Mouse (Mus musculus): ENCODE results near the gene Kmt2c. TPM values are rescaled to one million over a fixed set of nuclear protein-coding genes. Genes with fewer than 3 reads are reported as not detected.
"Not testable (repeated sequence)": the region's sequence is repeated elsewhere in the genome, so short reads cannot be mapped to it uniquely, and the experiment has no call there.

Gene Kmt2c
- total RNA-seq, 2 experiments from 2014 or later = 89.2 to 101 TPM

DNA sequence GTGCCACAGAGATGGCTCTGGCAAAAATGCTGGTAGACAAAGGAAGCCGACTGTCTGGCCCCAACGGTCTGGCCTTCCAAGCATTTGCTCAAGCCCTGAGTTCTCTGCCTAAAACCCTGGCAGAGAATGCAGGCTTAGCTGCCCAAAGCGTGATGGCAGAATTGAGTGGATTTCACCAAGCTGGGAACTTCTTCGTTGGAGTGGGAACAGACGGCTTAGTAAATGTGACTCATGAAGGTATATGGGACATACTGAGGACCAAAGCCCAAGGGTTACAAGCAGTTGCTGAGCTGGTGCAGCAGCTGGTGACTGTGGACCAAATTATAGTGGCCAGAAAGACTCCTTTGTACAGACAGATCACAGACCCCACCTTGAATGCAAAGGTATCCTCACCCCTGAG is 19.0 kb upstream of the Kmt2c start:
- DNase-seq = no peak
- intact Hi-C loops (cut with DNase I) = no loop called here

DNA sequence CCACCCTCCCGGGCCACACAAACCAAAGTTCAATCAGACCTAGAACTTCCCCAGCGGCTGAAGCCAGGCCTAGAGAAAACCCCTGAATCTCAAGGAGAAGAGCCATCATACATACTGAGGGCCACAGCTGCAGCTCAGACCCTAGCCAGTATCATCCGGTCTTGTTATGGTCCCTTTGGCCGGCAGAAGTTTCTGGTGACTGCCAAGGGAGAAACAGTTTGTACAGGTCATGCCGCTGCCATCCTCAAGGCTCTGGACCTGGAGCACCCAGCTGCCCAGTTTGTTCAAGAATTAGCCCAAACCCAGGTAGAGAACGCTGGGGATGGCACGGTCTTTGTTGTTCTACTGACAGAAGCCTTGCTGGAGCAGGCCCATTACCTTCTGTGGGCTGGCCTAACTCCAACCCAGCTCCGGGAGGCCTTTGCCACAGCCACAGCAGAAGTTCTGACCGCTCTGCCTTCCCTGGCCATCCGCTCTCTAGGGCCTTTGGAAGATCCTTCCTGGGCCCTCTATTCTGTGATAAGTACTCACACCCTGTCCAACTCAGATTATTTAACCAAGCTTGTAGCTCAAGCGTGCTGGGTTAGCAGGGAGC is 17.8 kb upstream of the Kmt2c start:
- no peak for DNase-seq
- intact Hi-C loops (cut with DNase I) = no loop called here

DNA sequence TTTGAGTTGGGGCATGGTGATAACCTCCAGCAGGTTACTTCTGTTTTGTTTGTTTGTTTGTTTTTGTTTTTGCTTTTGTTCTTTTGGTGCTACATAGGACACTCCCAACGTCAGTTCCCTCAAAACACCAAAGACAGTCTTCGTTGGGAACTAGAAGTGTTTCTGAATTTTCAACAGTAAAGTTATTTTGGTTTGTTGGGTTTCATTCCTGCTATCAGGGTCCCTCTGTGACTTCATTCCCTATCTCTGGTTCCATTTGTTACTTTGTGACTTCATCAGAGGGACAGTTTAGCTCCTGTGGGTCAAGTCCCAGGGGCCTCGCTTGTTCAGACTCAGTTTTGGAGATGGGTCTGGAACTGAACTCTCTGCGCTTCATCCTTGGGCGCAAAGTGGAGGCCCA is 17.2 kb upstream of the Kmt2c start, which contains the start of gene Cct8l1:
Gene Cct8l1 (plus strand): TSS at position 301 of the 400 bp plus-strand sequence.
- DNase-seq = no peak
- intact Hi-C loops (cut with DNase I) = no loop called here

DNA sequence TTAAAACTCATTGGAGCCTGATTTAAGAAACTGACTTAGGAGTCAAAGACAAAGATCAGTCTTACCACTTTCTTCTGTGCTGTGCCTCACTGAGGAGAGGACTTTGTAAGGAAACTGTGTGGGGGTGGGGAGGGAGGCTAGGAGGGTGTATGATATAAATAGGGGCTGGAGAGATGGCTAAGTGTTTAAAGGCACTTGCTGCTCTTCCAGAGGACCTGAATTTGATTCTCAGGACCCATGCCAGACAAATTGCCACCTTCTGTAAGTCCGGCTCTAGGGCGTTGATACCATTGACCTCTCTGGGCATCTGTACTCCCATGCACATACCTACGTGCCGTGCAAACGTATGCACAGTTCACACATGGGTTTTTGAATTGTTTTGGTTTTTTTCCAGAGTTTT is 7.5 kb upstream of the Kmt2c start:
- intact Hi-C loops (cut with DNase I) = no loop called here
- DNase-seq = no peak

DNA sequence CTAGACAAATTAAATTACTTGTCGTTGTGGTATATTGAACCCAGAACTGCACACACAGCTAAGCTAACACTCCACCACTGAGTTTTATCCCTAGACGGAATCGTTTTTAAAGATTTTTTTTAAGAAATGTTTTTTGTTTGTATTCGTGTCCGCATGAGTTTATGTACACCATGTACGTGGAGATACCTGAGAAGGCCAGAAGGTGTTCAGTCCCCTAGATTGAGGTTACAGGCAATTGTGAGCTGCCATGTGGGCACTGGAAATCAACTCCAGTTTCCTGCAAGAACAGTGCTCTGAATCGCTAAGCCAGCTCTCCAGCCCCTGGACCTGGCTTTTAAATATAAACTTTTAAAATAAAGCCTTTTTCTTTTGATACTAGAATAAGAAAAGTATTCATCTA is 2.1 kb upstream of the Kmt2c start:
- no peak for DNase-seq
- intact Hi-C loops (cut with DNase I) = no loop called here

DNA sequence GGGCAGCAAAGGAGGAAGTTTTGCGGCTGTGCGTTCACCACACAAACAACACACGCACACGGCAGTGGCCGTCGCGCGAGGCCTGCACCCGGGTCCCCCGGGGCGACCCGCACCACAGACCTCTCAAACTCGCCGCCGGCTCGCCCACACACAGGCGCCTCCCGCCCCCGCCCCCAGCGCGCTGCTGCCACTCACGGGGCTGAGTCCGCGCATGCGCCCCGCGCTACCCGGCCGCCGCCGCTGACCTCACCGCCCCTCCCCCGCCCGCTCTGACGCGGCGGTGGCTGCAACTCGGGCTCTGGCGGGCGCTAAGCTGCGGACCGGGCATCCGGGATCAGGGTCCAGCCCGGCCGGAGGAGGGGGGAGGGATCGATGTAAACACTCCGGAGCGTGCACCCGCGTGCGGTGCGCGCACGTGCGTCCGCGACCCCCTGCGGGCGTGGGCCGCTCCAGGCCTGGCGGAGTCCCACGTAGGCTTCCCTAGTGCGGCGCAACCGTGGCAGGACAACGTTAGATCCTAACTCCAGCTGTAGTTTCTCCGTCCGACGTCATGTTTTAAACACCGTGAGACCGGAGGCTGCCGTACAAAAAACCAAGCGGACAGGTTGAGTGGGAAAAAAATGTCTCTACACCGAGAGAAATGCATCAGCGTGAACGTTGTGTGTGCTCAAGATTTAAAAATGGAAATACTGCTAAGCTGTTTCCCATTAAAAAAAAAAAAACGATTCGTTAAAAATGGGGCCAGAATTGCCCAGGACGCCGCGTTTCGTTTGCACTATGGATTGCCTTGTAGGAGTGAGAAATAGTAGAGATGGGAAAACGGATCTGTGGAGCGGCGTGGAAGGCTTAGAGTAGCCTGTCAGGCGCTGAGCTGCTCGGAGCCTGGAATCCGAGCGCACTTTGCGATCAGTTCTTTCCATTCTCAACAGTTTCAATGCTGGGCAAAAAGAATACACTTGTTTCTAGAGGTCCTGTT is 1.1 kb upstream of the Kmt2c start:
- DNase-seq = peak; percentile 99
- intact Hi-C loops (cut with DNase I) = loop anchor here (10.0 kb wide), 1 partner anchor 75 kb away; no protein-coding TSS in a partner anchor

DNA sequence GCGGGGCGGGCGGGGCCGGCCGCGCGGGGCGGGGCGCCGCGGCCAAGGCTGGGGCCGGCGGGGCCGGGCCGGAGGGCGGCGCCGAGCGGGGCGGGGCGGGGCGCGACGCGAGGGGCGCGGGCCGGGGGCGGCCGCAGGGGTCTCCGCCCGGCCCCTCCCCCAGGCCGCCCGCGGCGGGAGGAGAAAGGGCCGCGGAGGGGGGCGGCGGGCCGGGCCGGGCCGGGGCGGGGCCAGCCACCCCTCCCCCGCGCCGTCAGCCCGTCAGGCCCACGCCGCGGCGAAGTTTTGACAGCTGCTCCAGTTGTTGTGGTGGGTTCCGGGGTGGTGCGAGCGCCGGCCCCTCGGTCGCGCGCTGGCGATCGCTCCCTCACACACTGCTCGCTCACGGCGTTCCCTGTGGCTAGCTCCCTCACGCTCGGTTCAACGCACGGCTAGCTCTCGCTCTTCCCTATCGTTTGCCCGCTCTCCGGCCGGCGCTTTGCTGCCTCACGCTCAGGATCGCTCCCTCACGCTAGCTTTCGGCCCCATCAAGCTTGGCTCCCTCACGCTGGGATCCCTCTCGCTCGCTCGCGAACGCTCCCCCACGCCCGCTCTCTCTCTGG is 339 bp upstream of the Kmt2c start:
- intact Hi-C loops (cut with DNase I) = loop anchor here (10.0 kb wide), 1 partner anchor 74 kb away; no protein-coding TSS in a partner anchor
- peak; percentile 79 for DNase-seq

DNA sequence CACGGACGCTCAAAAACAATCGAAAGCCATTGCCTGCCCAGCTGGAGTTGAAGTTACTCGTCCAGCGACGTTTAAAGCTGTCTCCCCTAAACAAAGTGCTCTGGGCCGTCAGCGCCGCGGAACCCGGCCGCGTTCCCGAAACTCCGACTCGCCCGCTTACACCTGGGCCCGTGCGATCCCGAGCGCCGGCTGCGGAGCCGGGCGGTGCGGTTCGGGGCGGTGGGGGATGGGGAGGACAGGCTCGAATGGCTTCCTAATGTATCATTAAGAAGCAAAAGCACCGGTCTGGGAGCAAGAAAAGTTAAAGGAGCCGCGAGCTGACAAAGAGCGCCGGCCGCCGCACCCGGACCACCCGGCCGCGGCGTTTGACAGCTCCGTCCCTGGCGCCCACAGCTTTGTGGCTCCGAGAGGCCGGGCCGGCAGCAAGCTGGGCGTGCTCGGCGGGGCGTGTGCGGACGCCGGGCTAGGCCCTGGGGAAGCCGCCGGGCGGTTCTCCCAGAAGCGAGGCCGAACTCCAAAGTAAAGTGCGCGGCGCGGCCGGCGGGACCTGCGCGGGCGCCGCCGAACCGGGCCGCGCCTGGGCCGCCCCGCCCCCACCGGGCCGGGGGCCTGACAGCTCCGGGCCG is 750 bp downstream of the Kmt2c start:
- peak; percentile 41 for DNase-seq
- intact Hi-C loops (cut with DNase I) = loop anchor here (10.0 kb wide), 1 partner anchor 73 kb away; no protein-coding TSS in a partner anchor

DNA sequence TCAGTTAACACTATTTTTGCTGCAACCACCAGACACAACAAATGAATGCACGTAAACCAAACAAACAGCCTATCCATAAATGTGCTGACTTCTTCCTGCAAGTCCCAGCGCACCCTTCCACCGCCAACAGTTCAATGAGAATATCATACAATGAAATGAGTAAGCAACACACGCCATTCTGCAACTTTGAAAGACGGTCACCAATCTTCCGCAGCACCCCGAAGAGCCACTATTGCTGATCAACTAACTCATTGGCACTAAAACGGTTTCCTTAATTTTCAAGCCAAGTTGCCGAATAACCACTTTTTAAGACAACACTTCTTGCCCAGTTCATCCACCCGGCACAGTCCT is 1.2 kb downstream of the Kmt2c start:
- no peak for DNase-seq
- intact Hi-C loops (cut with DNase I) = loop anchor here (10.0 kb wide), 1 partner anchor 73 kb away; no protein-coding TSS in a partner anchor

DNA sequence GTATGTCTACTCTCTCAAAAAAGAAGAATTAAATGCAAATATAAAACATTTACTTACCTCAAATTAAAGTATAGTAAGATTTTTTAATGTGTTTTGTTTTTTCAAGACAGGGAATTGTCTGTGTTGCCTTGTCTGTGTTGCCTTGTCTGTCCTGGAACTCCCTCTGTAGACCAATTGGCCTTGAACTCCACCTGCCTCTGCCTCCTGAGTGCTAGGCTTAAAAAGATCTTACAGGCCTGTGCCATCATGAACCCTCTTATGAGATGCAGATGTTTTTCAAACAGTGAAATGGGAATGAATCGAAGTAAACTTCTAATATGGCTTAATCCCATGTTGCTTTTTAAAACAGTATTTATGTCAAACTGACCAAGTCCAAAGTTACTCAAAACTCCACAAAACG is 1.9 kb downstream of the Kmt2c start:
- intact Hi-C loops (cut with DNase I) = loop anchor here (10.0 kb wide), 1 partner anchor 72 kb away; no protein-coding TSS in a partner anchor
- DNase-seq = no peak

DNA sequence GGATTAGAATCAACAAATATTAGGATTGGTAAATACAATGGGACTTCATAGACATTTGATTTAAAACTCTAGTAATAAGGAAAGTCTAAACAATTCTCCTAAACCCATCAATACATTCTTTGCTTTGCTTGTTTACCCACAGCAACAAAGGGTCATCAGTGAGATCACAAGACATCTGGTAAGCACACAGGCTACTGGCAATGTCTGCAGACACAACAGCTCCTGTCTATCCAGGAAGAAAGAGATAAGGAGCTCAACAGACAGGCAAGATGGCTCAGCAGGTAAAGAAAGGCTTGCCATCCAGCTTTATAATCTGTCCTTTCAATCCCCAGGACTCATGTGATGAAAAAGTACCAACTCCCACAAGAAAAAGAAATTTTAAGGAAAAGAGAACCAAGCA is 19.7 kb downstream of the Kmt2c start:
- no peak for DNase-seq
- intact Hi-C loops (cut with DNase I) = no loop called here

DNA sequence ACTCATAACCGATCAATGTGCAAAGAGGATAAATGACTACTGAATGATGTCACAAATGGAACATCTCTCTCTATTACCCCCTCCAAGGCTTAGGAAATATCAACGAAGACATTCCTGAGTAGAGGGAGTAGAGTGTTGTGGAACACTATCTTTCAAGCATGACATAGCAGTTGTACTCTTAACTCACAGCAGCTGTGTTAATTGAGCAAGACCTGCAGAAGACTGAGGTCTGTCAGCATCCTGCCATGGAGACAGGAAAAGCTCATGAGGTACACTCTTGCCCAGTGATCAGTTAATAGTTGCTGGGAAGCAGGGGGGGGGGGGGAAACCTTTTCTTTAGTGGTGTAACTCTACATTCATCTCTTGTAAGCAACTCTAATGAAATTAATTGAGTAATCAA is 22.8 kb downstream of the Kmt2c start:
- DNase-seq = no peak
- intact Hi-C loops (cut with DNase I) = no loop called here

DNA sequence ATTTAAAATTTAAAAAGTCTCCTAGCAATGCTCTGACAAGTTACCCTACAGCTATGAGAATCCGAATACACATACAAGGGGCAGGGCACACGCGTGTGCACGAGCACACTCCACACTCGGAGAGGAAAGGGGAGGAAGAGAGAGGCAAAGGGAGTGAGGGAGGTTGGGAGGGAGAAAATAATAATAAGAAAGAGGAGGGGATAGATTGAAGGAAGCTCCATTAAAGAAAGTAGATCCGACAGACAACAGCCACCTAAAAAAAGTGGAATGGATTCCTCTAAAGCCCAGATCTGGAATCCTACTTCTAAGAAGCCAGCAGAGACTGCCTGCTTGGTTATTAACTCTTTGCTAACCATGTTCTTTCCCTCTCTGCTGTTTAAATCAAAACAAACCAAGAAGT is 26.5 kb downstream of the Kmt2c start:
- no peak for DNase-seq
- intact Hi-C loops (cut with DNase I) = no loop called here

DNA sequence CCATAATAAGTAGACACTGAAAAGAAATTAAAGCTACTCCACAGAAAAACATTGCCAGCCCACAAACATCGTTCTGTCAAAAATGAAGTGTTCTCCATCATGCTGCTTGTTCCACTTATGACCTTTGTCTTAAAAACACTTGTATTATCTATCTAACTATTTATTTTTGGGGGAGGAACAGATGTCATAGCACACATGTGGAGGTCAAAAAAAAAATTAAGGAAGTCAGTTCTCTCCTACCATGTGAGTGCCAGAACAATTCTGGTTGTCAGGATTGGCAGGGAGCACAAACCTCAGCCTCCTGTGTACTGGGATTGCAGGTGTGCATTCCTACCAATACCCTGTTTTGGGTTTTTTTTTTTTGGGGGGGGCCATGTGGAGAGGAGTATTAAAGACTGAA is 36.6 kb downstream of the Kmt2c start:
- intact Hi-C loops (cut with DNase I) = no loop called here
- DNase-seq = no peak

DNA sequence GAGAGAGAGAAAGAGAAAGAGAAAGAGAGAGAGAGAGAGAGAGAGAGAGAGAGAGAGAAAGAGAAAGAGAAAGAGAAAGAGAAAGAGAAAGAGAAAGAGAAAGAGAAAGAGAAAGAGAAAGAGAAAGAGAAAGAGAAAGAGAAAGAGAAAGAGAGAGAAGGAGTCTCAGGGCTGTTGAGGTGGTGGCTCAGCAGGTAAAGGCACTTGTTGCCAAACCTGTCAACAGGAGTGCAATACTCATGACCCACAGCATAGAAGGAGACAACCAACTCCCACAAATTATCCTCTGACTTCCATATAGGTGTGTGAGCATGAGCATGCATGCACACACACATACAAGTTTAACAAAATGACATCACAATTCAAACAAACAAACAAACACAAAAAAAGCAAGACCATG is 43.2 kb downstream of the Kmt2c start:
- DNase-seq; intact Hi-C loops (cut with DNase I): not testable (repeated sequence)

DNA sequence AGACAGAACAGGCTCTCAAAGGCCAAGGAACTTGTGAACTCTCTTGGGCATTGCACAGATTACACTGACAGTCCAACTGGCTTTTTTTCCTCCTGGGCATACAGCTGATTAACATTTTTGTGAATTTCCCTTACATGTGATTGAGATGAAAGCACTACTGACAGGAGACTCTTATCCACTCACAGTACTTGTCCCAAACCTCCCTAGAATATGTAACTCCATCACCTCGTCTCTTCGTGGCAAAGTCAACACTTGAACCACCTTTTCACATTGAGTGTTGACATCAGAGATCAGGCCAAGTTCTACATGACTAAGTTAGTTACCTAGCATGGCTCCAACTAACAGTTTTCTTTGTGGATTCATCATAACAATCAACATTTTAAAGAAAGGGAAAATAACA is 45.9 kb downstream of the Kmt2c start:
- no peak for DNase-seq
- intact Hi-C loops (cut with DNase I) = no loop called here

DNA sequence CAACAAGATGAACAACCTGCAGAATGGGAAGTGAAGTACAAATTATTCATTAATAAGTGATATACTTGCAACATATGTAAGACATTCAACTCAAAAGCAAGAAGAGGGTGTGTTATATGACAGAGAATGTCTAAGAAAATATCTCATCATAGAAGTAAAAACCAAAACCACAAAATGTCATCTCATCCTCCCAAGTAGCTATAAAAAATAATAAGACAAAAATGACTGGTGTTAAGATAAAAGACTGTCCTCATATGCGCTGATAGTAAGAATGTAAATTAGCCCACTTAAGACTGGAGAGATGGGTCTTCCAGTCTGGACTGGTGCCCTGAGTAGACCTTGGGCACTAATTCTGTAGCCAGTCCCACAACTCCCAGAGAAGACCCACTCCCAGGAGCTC is 61.1 kb downstream of the Kmt2c start:
- intact Hi-C loops (cut with DNase I) = no loop called here
- no peak for DNase-seq

DNA sequence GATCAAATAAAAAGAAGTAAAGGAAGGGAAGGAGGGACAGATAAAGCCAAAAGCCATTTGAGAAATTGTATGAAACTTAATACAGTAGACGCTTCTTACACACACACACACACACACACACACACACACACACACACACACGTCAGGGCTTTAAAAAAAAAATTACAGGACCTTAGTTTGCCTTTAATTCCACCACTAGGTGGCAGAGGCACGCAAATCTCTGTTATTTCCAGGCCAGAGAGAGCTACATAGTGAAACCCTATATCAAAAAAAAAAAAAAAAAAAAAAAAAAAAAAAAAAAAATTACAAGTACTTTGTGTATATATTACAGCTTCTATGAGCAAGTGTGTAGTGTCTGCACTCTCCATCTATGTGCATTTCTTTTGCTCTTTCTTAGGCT is 62.5 kb downstream of the Kmt2c start:
- DNase-seq = peak; percentile 36
- intact Hi-C loops (cut with DNase I) = no loop called here

DNA sequence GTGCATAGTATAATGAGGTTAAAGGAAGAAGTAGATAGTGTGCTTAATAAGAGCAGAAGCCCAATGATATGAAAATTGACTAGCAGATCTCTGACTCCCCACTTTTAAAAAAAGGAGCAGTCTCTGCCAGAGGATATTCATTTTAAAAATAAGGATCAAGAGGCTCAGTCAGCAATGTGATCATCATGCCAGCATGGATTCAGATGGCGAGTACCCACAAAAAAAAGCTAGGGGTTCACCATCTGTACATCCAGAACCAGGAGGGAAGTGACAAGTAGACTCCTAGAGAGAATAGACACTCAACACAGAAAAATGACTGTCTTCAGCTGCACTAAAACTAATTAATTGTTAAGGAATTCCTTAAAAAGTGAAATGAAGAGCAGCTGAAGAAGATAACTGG is 76.0 kb downstream of the Kmt2c start:
- no peak for DNase-seq
- intact Hi-C loops (cut with DNase I) = loop anchor here (10.0 kb wide), 1 partner anchor 72 kb away; the partner anchor contains the start of gene Kmt2c

DNA sequence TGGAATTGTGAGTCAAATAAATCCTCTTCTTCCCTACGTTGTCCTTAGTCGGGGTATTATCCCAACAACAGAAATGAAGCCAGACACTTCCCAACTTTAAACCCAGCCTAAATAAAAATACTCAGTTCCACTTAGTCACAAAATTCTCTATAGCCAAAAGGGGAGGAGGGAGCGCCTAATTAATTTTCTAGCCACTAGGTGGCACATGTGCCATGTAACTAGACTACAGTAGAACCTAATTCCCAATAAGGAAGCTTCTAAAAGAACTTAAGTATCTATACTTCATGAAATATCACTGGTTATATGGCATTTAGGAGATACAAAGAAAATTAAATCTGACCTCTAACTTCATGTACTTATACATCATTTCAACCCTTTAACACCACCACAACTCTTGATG is 78.0 kb downstream of the Kmt2c start:
- intact Hi-C loops (cut with DNase I) = loop anchor here (10.0 kb wide), 1 partner anchor 74 kb away; the partner anchor contains the start of gene Kmt2c
- DNase-seq = peak; percentile 59

DNA sequence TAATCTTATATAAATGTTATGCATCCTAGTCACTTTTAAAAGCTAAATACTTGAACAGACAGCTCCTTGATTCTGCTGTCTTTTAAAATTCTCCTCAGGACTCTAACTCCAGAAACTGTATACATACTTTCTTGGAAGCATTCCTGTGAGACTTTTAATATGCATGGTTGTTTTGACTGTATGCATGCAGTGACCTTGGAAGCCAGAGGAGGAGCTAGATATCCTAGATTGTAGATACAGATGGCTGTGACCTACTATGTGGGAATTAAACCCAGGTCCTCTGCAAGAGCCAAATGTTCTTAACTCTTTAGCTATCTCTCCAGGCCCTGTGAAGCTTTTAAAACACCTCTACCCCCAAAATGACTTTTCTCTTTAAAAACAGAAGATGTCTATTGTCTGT is 83.2 kb downstream of the Kmt2c start:
- DNase-seq = no peak
- intact Hi-C loops (cut with DNase I) = no loop called here
